Mouse (Mus musculus): ENCODE data around the gene Lexm. TPM values are rescaled to one million over a fixed set of nuclear protein-coding genes. Genes with fewer than 3 reads are reported as not detected.

The Lexm gene
- total RNA-seq, 2 experiments from 2014 or later = not detected

- no peak for DNase-seq (ENCODE audit: low spot score)
- intact Hi-C loops (cut with DNase I) = no loop called here
Observed at GRCm38 (mm10) chr4:106628650-106629360, 11.8 kb upstream of the Lexm start.

- no peak for DNase-seq (ENCODE audit: low spot score)
- intact Hi-C loops (cut with DNase I) = no loop called here
Observed at GRCm38 (mm10) chr4:106627809-106628208, 10.8 kb upstream of the Lexm start.

- no peak for DNase-seq (ENCODE audit: low spot score)
- intact Hi-C loops (cut with DNase I) = no loop called here
Observed at GRCm38 (mm10) chr4:106624271-106624670, 7.2 kb upstream of the Lexm start.

GRCm38 (mm10) chr4:106622712-106623111 lies 5.7 kb upstream of the Lexm start:
- intact Hi-C loops (cut with DNase I) = no loop called here
- no peak for DNase-seq (ENCODE audit: low spot score)

DNA sequence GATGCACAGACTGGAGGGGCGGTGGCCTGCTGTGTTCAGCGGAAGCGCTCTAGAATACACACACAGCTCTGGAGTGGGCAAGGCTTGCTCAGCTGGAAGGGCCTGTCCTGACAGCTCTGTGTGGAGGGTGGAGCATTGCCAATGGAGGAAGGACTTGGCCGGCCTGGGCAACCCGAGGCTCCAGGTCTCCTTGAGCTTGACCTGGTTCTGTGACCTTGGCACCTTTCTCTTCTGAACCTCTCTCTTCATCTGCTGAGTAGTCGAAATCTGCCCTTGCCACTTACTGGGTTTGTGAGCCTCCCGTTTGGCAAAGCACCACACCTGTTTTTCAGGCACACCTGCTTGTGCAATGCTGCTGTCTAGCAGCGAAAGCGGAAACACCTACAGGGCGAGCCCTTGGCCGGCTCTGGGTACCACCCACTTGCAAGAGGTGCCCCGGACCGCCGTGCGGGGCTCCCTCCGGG lies 5.0 kb upstream of the Lexm start, which contains the start of gene Ttc22:
TSS of gene Ttc22 (plus strand) at position 403 of the 464 bp plus-strand sequence.
- DNase-seq (ENCODE audit: low spot score) = no peak
- intact Hi-C loops (cut with DNase I) = no loop called here

GRCm38 (mm10) chr4:106621428-106621827 lies 4.4 kb upstream of the Lexm start:
- intact Hi-C loops (cut with DNase I) = no loop called here
- DNase-seq (ENCODE audit: low spot score) = no peak

DNA sequence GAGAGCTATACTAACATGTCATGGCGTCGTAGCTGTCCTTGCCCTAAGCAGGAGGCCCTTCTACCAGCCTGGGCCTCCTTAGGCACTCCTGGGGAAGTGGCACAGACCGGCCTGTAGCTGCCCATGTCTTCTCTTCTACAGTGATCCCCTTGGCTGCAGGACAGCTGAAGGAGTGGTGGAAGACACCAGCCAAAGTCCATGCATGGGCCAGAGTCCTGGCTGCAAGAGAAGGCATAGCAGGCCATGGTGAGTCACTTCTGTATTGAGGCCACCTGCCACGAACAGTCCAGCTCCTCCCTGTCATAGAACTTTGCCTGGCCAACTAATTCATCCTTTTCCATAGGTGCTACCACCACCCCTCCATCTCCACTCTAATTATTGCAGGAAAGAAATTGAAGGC lies 1.9 kb upstream of the Lexm start:
- intact Hi-C loops (cut with DNase I) = no loop called here
- no peak for DNase-seq (ENCODE audit: low spot score)

DNA sequence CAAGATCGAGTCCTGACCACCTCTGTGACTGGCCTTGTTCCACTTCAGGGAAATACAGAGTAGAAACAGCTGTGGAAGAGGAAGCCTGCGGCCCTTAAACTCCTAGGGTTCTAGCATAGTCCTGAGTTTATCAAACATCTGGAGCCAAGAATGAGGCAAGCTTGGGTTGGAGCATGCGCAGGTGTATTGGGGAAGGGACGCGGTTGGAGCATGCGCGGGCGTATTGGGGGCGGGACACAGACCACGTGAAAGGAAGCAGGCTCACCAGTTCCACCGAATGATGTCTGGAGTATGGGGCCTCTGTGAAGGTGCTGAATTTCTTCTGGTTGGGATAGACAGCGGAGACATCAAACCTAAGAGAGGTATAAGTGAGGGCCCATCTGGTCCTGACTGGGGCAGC lies 1.4 kb downstream of the Lexm start:
- DNase-seq (ENCODE audit: low spot score) = no peak
- intact Hi-C loops (cut with DNase I) = no loop called here

DNA sequence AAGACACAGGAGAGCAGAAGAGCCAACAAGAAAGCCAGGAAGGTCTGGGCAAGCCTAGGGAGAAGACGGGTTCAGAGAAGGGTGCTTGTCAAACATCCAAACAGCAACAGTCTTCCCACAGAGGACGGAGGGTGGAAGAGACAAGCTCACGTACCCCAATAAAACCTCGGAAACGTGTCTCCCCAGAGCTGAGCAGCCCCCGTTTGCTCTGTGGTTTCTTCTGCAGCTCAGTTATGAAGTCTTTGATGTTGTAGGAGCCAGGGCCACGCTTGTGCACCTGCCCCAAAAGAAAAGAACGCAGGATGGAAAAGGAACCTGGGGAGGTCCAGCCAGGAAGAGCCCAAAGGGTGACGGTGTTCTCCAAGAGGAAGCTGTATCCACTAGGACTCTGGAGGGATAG lies 2.2 kb downstream of the Lexm start:
- DNase-seq (ENCODE audit: low spot score) = no peak
- intact Hi-C loops (cut with DNase I) = loop anchor here (1.0 to 5.0 kb wide), 2 partner anchors 93 to 547 kb away; no protein-coding TSS in a partner anchor

DNA sequence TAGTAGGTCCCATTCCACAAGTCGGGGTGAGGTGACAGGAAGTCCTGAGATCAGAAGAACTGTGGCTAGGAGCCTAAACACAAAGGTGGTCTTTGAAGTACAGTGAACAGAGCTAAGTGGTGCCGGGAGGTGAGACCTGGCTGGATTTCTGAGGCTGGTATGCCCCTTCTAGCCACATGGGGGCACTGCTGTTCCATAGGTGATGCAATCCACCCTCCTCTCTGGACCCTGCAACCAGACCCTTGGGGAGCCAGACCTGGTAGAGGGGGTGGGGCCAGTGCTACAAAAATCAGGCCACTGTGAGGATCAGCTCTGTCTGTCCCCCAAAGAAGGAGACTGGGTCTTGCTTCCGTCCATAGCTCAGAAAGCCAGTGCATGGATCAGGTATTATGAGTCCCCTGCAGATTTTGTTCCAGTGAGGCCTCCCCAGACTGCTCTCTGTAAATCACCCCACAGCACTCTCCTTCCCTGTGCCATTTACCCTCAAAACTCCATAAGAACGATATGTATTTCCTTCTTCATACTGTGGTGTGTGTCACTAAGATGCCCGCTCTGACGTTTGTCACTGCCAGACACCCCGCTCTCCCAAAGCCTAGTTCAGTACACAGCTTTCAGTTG lies 2.8 kb downstream of the Lexm start:
- DNase-seq (ENCODE audit: low spot score) = no peak
- intact Hi-C loops (cut with DNase I) = loop anchor here (1.0 to 5.0 kb wide), 2 partner anchors 94 to 548 kb away; no protein-coding TSS in a partner anchor

- intact Hi-C loops (cut with DNase I) = loop anchor here (5.0 kb wide), 1 partner anchor 549 kb away; no protein-coding TSS in a partner anchor
- DNase-seq (ENCODE audit: low spot score) = no peak
Observed at GRCm38 (mm10) chr4:106613560-106613959, 3.5 kb downstream of the Lexm start.

GRCm38 (mm10) chr4:106613105-106613504 lies 3.9 kb downstream of the Lexm start:
- intact Hi-C loops (cut with DNase I) = loop anchor here (5.0 kb wide), 1 partner anchor 549 kb away; no protein-coding TSS in a partner anchor
- no peak for DNase-seq (ENCODE audit: low spot score)

GRCm38 (mm10) chr4:106607905-106608304 lies 9.1 kb downstream of the Lexm start:
- intact Hi-C loops (cut with DNase I) = no loop called here
- no peak for DNase-seq (ENCODE audit: low spot score)

GRCm38 (mm10) chr4:106606639-106607554 lies 10.1 kb downstream of the Lexm start:
- DNase-seq (ENCODE audit: low spot score) = no peak
- intact Hi-C loops (cut with DNase I) = no loop called here

GRCm38 (mm10) chr4:106600770-106601169 lies 16.3 kb downstream of the Lexm start:
- intact Hi-C loops (cut with DNase I) = no loop called here
- DNase-seq (ENCODE audit: low spot score) = no peak

- no peak for DNase-seq (ENCODE audit: low spot score)
- intact Hi-C loops (cut with DNase I) = no loop called here
Observed at GRCm38 (mm10) chr4:106599415-106599814, 17.6 kb downstream of the Lexm start.

DNA sequence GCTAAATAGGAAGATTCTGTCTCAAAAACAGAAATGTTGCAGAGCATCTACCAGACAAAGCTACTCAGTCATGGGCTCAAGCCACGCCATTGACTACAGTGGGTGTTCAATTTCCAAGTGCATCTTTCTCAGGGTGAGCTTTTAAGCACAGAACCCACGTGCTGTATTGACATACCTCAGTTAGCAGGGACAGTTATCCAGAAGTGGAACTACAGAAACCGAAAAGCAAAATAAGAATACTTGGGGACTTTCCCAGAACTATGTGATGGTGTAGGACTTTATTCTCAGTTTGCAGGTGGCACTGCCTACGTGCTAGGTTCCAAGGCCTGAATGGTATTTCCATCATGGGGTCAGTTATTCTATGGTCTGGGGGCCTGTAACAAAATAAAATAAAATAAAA lies 19.3 kb downstream of the Lexm start:
- no peak for DNase-seq (ENCODE audit: low spot score)
- intact Hi-C loops (cut with DNase I) = no loop called here

DNA sequence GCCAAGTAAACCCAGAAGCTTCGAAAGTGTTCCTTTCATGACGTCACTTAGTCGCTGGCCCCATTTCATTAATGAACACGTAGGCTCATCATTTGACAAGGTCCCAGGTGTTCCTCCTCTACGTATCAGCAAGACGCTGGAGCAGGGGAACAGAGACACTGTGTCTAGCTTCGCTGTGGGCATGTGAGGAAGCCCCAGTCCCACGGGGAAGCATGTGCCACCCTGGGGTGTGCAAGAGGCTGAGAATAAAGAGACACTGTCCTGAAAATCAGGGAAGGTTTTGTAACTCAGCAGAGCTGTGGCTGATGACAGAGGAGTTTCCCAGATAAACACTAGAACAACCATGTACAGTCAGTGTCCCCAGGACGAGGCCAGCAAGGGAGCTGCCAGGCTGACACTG lies 20.0 kb downstream of the Lexm start:
- intact Hi-C loops (cut with DNase I) = no loop called here
- DNase-seq (ENCODE audit: low spot score) = no peak

DNA sequence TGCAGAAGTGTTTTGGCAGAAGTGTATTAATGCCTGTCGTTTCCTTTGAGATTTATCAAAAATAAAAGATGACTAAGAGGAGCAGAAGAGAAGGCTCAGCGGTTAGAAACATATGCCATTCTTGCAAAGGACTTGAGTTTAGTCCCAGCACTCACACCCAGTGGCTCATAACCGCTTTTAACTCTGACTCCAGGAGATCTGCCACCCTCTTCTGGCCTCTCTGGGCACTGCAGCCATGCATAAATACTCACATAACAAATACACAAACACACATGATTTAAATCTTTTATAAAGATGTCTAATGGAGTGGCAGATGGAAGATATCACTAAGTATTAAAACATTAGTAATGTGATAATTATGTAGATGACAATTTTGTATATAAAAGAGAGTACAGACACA lies 20.8 kb downstream of the Lexm start:
- intact Hi-C loops (cut with DNase I) = no loop called here
- DNase-seq (ENCODE audit: low spot score) = no peak

- no peak for DNase-seq (ENCODE audit: low spot score)
- intact Hi-C loops (cut with DNase I) = no loop called here
Observed at GRCm38 (mm10) chr4:106593636-106594035, 23.4 kb downstream of the Lexm start.

Data from heart, postnatal 25 days (tissue).